Mouse (Mus musculus) CD4-positive naive resting alpha-beta T cell, adult 57 days (primary cell): Measurements from ENCODE around the gene Prepl. TPM values are rescaled to one million over a fixed set of nuclear protein-coding genes. Genes with fewer than 3 reads are reported as not detected.

ENCODE experiments used
- total RNA-seq: library from RNA; stranded (reverse); gene quantifications from one replicate; pipeline ENCODE4 v1.2.4, GENCODE M21; 2023

Prepl gene
- total RNA-seq, result 17.0 TPM

DNA sequence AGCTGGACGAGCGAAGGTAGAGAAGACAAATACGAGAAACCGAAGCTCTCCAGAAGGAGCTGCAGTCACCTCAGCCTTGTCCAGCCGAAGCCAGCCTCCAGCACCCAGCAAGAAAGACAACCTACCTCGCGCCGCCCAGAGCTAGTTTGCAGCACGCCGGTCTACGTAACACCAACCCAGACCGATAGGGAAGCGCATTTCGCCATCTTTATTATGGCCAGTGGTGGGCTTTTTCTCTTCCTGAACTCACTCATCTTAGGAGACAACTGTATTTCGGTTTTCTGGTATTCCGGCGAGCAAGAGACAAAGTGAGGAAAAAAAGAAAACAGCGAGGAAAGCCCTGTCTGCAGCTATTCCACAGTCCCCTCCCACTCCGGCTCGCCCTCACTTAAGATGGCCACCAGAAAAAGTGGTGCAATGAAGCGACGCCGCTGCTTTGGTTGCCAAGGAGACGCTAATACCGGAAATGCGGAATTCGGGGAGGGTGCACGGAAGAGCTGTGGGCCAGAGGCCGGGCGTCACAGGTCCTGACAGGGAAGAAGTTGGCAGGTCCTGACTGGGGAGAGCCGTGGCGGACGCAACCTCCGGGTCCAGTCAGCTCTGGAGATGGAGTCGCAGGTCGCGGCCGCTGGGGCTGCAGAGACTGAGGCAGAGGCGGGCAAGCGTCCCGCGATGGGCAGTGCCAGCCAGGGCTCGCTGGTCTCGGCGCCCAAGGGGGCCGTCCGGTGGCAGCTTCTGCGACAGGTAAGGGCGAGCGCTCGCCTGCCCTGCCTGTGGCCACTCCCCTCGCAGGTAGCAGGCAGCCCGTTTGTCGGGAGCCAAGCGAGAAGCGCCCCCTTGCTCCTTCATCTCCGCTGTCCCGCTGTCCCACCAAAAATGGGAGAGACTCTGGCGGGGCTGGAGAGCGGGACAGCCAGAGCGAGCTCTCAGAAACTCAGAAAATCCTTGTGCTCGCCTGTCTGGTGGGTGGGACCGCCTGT, at the start of gene Prepl, which contains the start of gene Camkmt:
Gene Prepl (minus strand): TSS at position 122 of the 980 bp plus-strand sequence.
Gene Camkmt (plus strand): TSS at position 433 of the 980 bp plus-strand sequence.

DNA sequence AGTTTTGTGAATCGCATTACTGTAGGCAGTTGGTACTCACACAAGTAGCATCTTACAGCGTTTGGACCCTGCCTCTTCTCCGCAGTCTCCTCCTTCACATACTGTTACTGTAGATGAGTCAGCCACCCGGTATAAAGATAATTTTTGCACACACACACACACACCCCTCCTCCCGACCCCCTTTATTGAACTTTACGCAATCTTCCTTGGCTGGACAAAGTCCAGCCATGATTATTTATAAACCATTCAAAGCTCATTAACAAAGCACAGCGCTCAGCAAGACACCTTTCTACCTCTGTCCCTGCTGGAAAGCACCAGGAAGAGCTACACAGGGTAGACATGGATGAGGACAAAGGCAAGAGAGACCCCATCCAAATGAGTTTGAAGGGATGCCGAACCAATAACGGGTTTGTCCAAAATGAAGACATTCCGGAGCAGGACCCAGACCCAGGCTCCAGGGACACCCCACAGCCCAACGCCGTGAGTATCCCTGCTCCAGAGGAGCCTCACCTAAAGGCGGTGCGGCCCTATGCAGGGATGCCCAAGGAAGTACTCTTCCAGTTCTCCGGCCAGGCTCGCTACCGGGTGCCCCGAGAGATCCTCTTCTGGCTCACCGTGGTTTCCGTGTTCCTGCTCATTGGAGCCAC, 61.8 kb downstream of the Prepl start, which contains the start of gene Slc3a1:
Gene Slc3a1 (plus strand): TSS at position 284 of the 647 bp plus-strand sequence.

Other genes with a start within 250 kb of the Prepl start
- gene Ppm1b, start 133.5 kb downstream of the Prepl start, total RNA-seq, result 110 TPM
- 3.3 TPM for gene Slc3a1, start 61.9 kb downstream of the Prepl start, total RNA-seq
- gene Camkmt, start 311 bp upstream of the Prepl start, total RNA-seq, result 5.7 TPM